ENCODE assay signal across 13 mouse cellular contexts in genomic region chr12:116963906-116964305, GRCm38 (mm10).
DNase-seq lines count a peak whose midpoint lies in the region.
"Had no signal": no experiment of that assay in that cellular context is flagged by ENCODE, and none has a peak within 500 bp of the region (broad histone marks: within the 10 kb centered on the region; RNA-seq: fewer than 3 reads in every experiment).

No protein-coding gene starts in this region.

- intact Hi-C loops in left cerebral cortex, postnatal 25 days (cut with DNase I), result no loop called here

- DNase-seq in cerebellum, adult 11 months, result peak; percentile 25
- DNase-seq in cerebellum, adult 18-20 months, result peak; percentile 22 to 41
- DNase-seq in cerebellum, adult 9-11 months, result peak; percentile 62
- no peak for DNase-seq in embryo, embryonic 10.5 days (ENCODE audit: low spot score)
- no peak for DNase-seq in left cerebral cortex, postnatal 25 days (ENCODE audit: low spot score in 2 of 2)
- no peak for DNase-seq in layer of hippocampus, adult 11-12 months (ENCODE audit: low spot score)
- DNase-seq: adrenal gland, adult 8-10 months; adrenal gland, postnatal 25 days; forebrain, postnatal 0 days; gastrocnemius, postnatal 25 days; heart, adult 2 months; heart, postnatal 14 days; kidney, adult 2 months had no signal

Comparison
In these comparisons a context has a peak if more than half of its experiments do, and no peak if none do; other contexts are left out.
1. DNase-seq: peak in cerebellum, adult 11 months (single experiment), cerebellum, adult 18-20 months (2 of 2) and cerebellum, adult 9-11 months (single experiment); none in embryo, embryonic 10.5 days (single experiment), left cerebral cortex, postnatal 25 days (0 of 2) and layer of hippocampus, adult 11-12 months (single experiment).